Mouse (Mus musculus): ENCODE results near the gene Wfdc5. TPM values are rescaled to one million over a fixed set of nuclear protein-coding genes. Genes with fewer than 3 reads are reported as not detected.

The Wfdc5 gene
- polyA plus RNA-seq, 1 experiment from 2014 or later: 0.18 TPM

GRCm38 (mm10) chr2:164192279-164192678, 9.7 kb upstream of the Wfdc5 start:
- no peaks in the 10 kb centered on the region for H3K9me3 ChIP-seq (ENCODE audit: low read length)
- TF ChIP-seq EP300 (IDR thresholded peaks at IDR 0.05): no peak
- no peak for TF ChIP-seq CTCF (IDR thresholded peaks at IDR 0.05)
- no peaks in the 10 kb centered on the region for H3K4me1 ChIP-seq (ENCODE audit: insufficient read depth, low read depth, low read length)
- H3K27ac ChIP-seq (ENCODE audit: low read length): no peak overlapping the region
- no peak overlapping the region for H3K9ac ChIP-seq (replicated peaks; ENCODE audit: low read depth)
- no peak overlapping the region for H3K4me2 ChIP-seq (replicated peaks; ENCODE audit: low read depth, low read length)
- no peak overlapping the region for H3K4me3 ChIP-seq (ENCODE audit: low read depth, low read length)
- ATAC-seq: no peak
- no peaks in the 10 kb centered on the region for H3K36me3 ChIP-seq (ENCODE audit: insufficient read depth, low read length)
- H3K27me3 ChIP-seq (replicated peaks; ENCODE audit: insufficient read depth, low read length): no peaks in the 10 kb centered on the region
- DNase-seq (ENCODE audit: low spot score): no peak

DNA sequence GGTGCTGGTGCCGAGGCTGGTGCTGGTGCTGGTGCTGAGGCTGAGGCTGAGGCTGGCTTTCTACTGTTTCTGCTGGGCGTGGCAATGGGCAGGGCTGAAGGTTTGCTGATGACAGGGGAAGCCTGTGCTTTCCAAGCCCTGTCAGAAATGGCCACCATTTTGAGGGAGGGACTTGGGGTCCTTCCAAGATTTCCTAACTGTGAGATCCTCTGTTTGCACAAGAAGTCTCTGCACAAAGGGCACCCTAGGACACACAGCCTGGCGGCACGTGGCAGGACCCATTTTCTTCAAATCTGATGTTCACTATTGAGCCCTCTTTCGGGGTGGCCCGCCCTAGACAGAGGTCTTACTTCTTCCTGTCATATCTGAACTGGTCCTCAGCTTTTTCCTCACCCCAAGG, 8.0 kb upstream of the Wfdc5 start, which contains the start of gene Wfdc12:
Gene Wfdc12, minus strand, starts transcription at position 33 of the 400 bp plus-strand sequence.
- no peak for TF ChIP-seq CTCF (IDR thresholded peaks at IDR 0.05)
- TF ChIP-seq EP300 (IDR thresholded peaks at IDR 0.05): no peak
- peak; percentile 23 for DNase-seq (ENCODE audit: low spot score)
- WGBS: 63% methylated on average over 6 of the region's 6 CpGs

DNA sequence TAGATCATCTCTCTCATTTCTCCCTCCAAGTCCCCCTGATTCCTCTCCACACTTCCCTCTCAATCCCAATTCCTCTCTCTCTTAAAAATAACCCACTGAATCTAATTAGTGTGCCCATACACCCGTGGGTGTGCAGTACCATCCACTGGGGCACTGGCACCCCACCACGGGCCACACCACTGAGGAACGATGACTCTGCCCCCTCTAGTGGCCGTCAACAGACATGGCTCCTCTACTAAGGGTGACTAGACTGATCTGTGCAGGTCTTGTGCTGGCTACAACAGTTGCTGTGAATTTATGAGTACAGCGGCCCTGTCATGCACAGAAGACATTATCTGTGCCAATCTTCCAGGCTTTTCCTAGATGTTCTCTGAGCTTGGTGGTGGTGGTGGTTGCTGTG, 6.2 kb upstream of the Wfdc5 start:
- H3K4me2 ChIP-seq (replicated peaks; ENCODE audit: low read depth, low read length): no peak overlapping the region
- no peaks in the 10 kb centered on the region for H3K27me3 ChIP-seq (replicated peaks; ENCODE audit: insufficient read depth, low read length)
- H3K4me1 ChIP-seq (ENCODE audit: insufficient read depth, low read depth, low read length): no peaks in the 10 kb centered on the region
- H3K36me3 ChIP-seq (ENCODE audit: insufficient read depth, low read length): no peaks in the 10 kb centered on the region
- TF ChIP-seq CTCF (IDR thresholded peaks at IDR 0.05): peak; percentile 69
- no peak for TF ChIP-seq EP300 (IDR thresholded peaks at IDR 0.05)
- ATAC-seq: no peak
- no peak for DNase-seq (ENCODE audit: low spot score)
- WGBS: 39% methylated on average over 5 of the region's 5 CpGs
- no peak overlapping the region for H3K9ac ChIP-seq (replicated peaks; ENCODE audit: low read depth)
- no peaks in the 10 kb centered on the region for H3K9me3 ChIP-seq (ENCODE audit: low read length)
- H3K4me3 ChIP-seq (ENCODE audit: low read depth, low read length): no peak overlapping the region
- no peak overlapping the region for H3K27ac ChIP-seq (ENCODE audit: low read length)

More for the DNA sequence above, 8.0 kb upstream of the Wfdc5 start, which contains the start of gene Wfdc12:
- no peak within 1 kb of the TSS for H3K27ac ChIP-seq (ENCODE audit: low read length)
- no peaks in the 10 kb centered on the region for H3K9me3 ChIP-seq (ENCODE audit: low read length)
- H3K27me3 ChIP-seq (replicated peaks; ENCODE audit: insufficient read depth, low read length): no peaks in the 10 kb centered on the region
- no peaks in the 10 kb centered on the region for H3K36me3 ChIP-seq (ENCODE audit: insufficient read depth, low read length)
- H3K9ac ChIP-seq (replicated peaks; ENCODE audit: low read depth): no peak within 1 kb of the TSS
- peak; percentile 19; the same call in 1 of the 2 replicates for ATAC-seq
- H3K4me3 ChIP-seq (ENCODE audit: low read depth, low read length): no peak within 1 kb of the TSS
- H3K4me2 ChIP-seq (replicated peaks; ENCODE audit: low read depth, low read length): no peak within 1 kb of the TSS
- H3K4me1 ChIP-seq (ENCODE audit: insufficient read depth, low read depth, low read length): no peaks in the 10 kb centered on the region

DNA sequence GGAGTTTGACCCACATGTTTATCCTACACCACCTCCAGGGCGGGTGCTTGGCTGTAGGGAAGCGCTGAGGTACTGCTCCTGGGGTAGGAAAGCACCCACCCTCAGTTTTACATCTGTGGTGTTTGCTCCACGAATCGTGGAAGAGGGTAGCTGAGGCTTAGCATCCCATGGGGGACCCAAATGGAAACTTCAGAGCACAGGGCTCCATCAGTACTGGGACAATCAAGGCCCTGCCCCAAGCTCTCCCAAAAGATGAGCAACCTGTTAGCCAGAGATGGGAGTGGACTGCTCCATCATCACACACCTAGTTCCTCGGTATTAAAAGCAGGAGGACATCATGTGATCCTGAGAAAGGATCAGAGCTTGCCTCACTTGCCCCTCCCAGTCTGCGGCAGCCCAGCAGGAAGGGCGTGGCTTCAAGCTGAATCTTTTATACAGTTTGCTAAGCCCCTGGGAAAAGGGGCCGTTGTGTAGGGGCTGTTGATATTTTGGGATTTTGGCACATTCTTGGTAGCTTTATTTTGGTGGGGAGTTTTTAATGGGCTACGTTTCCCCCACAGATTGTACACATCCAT, 1.7 kb upstream of the Wfdc5 start:
- no peaks in the 10 kb centered on the region for H3K27me3 ChIP-seq (replicated peaks; ENCODE audit: insufficient read depth, low read length)
- no peak overlapping the region for H3K9ac ChIP-seq (replicated peaks; ENCODE audit: low read depth)
- 33% methylated on average over 9 of the region's 9 CpGs for WGBS
- H3K4me3 ChIP-seq (ENCODE audit: low read depth, low read length): no peak overlapping the region
- TF ChIP-seq CTCF (IDR thresholded peaks at IDR 0.05) (no peak), EP300 (IDR thresholded peaks at IDR 0.05) (no peak)
- H3K36me3 ChIP-seq (ENCODE audit: insufficient read depth, low read length): no peaks in the 10 kb centered on the region
- no peak overlapping the region for H3K27ac ChIP-seq (ENCODE audit: low read length)
- DNase-seq (ENCODE audit: low spot score) (peak; percentile 23), ATAC-seq (no peak)
- no peak overlapping the region for H3K4me2 ChIP-seq (replicated peaks; ENCODE audit: low read depth, low read length)
- H3K4me1 ChIP-seq (ENCODE audit: insufficient read depth, low read depth, low read length): no peaks in the 10 kb centered on the region
- no peaks in the 10 kb centered on the region for H3K9me3 ChIP-seq (ENCODE audit: low read length)

- Histone ChIP-seq H3K9me3 (ENCODE audit: low read length) (no peaks in the 10 kb centered on the region), H3K4me2 (replicated peaks; ENCODE audit: low read depth, low read length) (no peak overlapping the region), H3K27me3 (replicated peaks; ENCODE audit: insufficient read depth, low read length) (no peaks in the 10 kb centered on the region), H3K9ac (replicated peaks; ENCODE audit: low read depth) (no peak overlapping the region), H3K36me3 (ENCODE audit: insufficient read depth, low read length) (no peaks in the 10 kb centered on the region), H3K4me1 (ENCODE audit: insufficient read depth, low read depth, low read length) (no peaks in the 10 kb centered on the region), H3K27ac (ENCODE audit: low read length) (no peak overlapping the region), H3K4me3 (ENCODE audit: low read depth, low read length) (no peak overlapping the region)
- no peak for TF ChIP-seq CTCF (IDR thresholded peaks at IDR 0.05)
- ATAC-seq (no peak), DNase-seq (ENCODE audit: low spot score) (no peak)
- WGBS: 57% methylated on average over 9 of the region's 9 CpGs
Observed at GRCm38 (mm10) chr2:164183340-164183739, 798 bp upstream of the Wfdc5 start.

DNA sequence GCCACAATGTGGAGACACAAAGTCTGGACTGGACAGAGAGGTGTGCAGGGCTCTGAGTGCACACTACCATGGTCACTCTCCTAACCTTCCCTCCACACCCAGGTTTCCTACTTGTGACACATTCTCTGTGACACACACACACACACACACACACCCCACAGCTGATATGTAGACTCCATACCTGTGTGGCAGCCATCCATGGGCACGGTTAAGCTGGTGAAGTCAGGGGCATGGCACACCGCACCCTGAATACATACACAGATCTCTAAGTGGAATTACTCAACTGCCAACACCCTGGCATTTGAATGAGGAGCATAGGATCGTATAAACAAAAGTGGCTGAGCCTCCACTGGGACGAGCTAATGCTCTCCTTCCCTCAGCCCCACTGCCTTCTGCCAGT, 1.8 kb downstream of the Wfdc5 start:
- TF ChIP-seq CTCF (IDR thresholded peaks at IDR 0.05) (no peak), EP300 (IDR thresholded peaks at IDR 0.05) (no peak)
- DNase-seq (ENCODE audit: low spot score) (peak; percentile 64), ATAC-seq (peak; percentile 85)
- Histone ChIP-seq H3K9me3 (ENCODE audit: low read length) (no peaks in the 10 kb centered on the region), H3K27ac (ENCODE audit: low read length) (no peak overlapping the region), H3K4me3 (ENCODE audit: low read depth, low read length) (no peak overlapping the region), H3K36me3 (ENCODE audit: insufficient read depth, low read length) (no peaks in the 10 kb centered on the region), H3K4me1 (ENCODE audit: insufficient read depth, low read depth, low read length) (no peaks in the 10 kb centered on the region), H3K4me2 (replicated peaks; ENCODE audit: low read depth, low read length) (no peak overlapping the region), H3K9ac (replicated peaks; ENCODE audit: low read depth) (no peak overlapping the region), H3K27me3 (replicated peaks; ENCODE audit: insufficient read depth, low read length) (no peaks in the 10 kb centered on the region)
- whole genome bisulfite sequencing: 40% methylated on average over 4 of the region's 4 CpGs

DNA sequence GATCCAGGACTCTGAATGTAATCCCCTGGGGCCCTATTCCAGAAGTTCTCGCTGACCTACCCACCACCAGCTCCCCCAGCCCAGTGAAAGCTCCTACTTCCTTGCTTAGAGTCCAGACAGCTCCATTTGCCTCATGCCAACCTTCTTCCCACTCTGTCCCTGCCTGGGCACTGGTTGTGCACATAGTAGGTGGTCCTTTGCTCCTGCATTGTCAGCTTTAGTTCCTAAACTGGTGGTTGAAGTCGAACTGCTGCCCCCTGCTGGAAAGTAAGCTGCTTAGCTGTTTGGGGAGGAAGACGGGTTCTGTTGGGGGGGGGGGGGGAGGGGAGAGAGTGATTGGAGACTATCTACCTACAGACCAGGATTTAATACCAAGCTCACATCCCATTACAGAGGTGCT, 2.4 kb downstream of the Wfdc5 start:
- WGBS: 48% methylated on average over 3 of the region's 3 CpGs
- no peaks in the 10 kb centered on the region for H3K27me3 ChIP-seq (replicated peaks; ENCODE audit: insufficient read depth, low read length)

More for the DNA sequence above, 2.4 kb downstream of the Wfdc5 start:
- Histone ChIP-seq H3K36me3 (ENCODE audit: insufficient read depth, low read length) (no peaks in the 10 kb centered on the region), H3K4me2 (replicated peaks; ENCODE audit: low read depth, low read length) (no peak overlapping the region), H3K9me3 (ENCODE audit: low read length) (no peaks in the 10 kb centered on the region), H3K4me3 (ENCODE audit: low read depth, low read length) (no peak overlapping the region), H3K27ac (ENCODE audit: low read length) (no peak overlapping the region), H3K9ac (replicated peaks; ENCODE audit: low read depth) (no peak overlapping the region), H3K4me1 (ENCODE audit: insufficient read depth, low read depth, low read length) (no peaks in the 10 kb centered on the region)
- peak; percentile 36 for DNase-seq (ENCODE audit: low spot score)
- ATAC-seq: no peak
- TF ChIP-seq CTCF (IDR thresholded peaks at IDR 0.05) (peak; percentile 62), EP300 (IDR thresholded peaks at IDR 0.05) (no peak)

Data from lung, postnatal 0 days (tissue).